In genomic region chr9:92331383-92331782, GRCm38 (mm10) we compare ENCODE assay signal across 50 mouse cellular contexts. TPM values are rescaled to one million over a fixed set of nuclear protein-coding genes. Genes with fewer than 3 reads are reported as not detected.
"Had no signal": no experiment of that assay in that cellular context is flagged by ENCODE, and none has a peak within 500 bp of the region (broad histone marks: within the 10 kb centered on the region; RNA-seq: fewer than 3 reads in every experiment).

No protein-coding gene starts in this region.

- H3K4me2 ChIP-seq: heart, embryonic 11.5 days; heart, embryonic 12.5 days; heart, embryonic 13.5 days; heart, embryonic 15.5 days; hindbrain, embryonic 12.5 days; hindbrain, embryonic 13.5 days; hindbrain, embryonic 14.5 days; hindbrain, embryonic 15.5 days; kidney, embryonic 15.5 days had no signal

- H3K9me3 ChIP-seq: heart, embryonic 10.5 days; heart, embryonic 12.5 days; heart, embryonic 13.5 days; heart, embryonic 15.5 days; hindbrain, embryonic 10.5 days; hindbrain, embryonic 12.5 days; hindbrain, embryonic 13.5 days; hindbrain, embryonic 15.5 days; kidney, embryonic 15.5 days had no signal

- DNase-seq: heart, postnatal 10 days; heart, postnatal 14 days; heart, postnatal 36 days; heart, postnatal 4 days; kidney, adult 11 months; kidney, adult 18-20 months; kidney, adult 2 months; kidney, adult 8-10 months; kidney, adult 9 months; kidney, postnatal 10 days; kidney, postnatal 14 days; kidney, postnatal 25 days; kidney, postnatal 36 days; kidney, postnatal 4 days; layer of hippocampus, adult 9-11 months; layer of hippocampus, postnatal 36 days had no signal

- H3K36me3 ChIP-seq: heart, embryonic 10.5 days; heart, embryonic 12.5 days; heart, embryonic 13.5 days; heart, embryonic 15.5 days; hindbrain, embryonic 10.5 days; hindbrain, embryonic 12.5 days; hindbrain, embryonic 13.5 days; hindbrain, embryonic 15.5 days; kidney, embryonic 15.5 days had no signal

- H3K27ac ChIP-seq: heart, embryonic 10.5 days; heart, embryonic 13.5 days; heart, embryonic 15.5 days; hindbrain, embryonic 10.5 days; hindbrain, embryonic 12.5 days; hindbrain, embryonic 13.5 days; hindbrain, embryonic 14.5 days; hindbrain, embryonic 15.5 days; hindbrain, postnatal 0 days; kidney, embryonic 15.5 days; kidney, postnatal 0 days; layer of hippocampus, adult 2 months; left cerebral cortex, adult 2 months had no signal

- H3K4me1 ChIP-seq: heart, embryonic 10.5 days; heart, embryonic 12.5 days; heart, embryonic 13.5 days; heart, embryonic 15.5 days; hindbrain, embryonic 10.5 days; hindbrain, embryonic 12.5 days; hindbrain, embryonic 13.5 days; hindbrain, embryonic 15.5 days; kidney, embryonic 15.5 days had no signal

- H3K4me3 ChIP-seq: heart, embryonic 10.5 days; heart, embryonic 12.5 days; heart, embryonic 13.5 days; heart, embryonic 15.5 days; hindbrain, embryonic 10.5 days; hindbrain, embryonic 12.5 days; hindbrain, embryonic 13.5 days; hindbrain, embryonic 15.5 days; kidney, embryonic 15.5 days; layer of hippocampus, adult 2 months; left cerebral cortex, adult 2 months had no signal

- H3K9ac ChIP-seq: heart, embryonic 12.5 days; heart, embryonic 13.5 days; heart, embryonic 15.5 days; hindbrain, embryonic 12.5 days; hindbrain, embryonic 13.5 days; hindbrain, embryonic 14.5 days; hindbrain, embryonic 15.5 days; kidney, embryonic 15.5 days had no signal

- ATAC-seq: hindbrain, embryonic 16.5 days; hindbrain, postnatal 0 days; inflammation-experienced regulatory T-cells, adult 6 months had no signal

- H3K27me3 ChIP-seq: heart, embryonic 12.5 days; heart, embryonic 13.5 days; heart, embryonic 15.5 days; hindbrain, embryonic 12.5 days; hindbrain, embryonic 13.5 days; hindbrain, embryonic 15.5 days; kidney, embryonic 15.5 days had no signal

RNA-seq across cellular contexts. Expression of gene 1700057G04Rik, which starts 22.2 kb away (rescaled TPM):
- total RNA-seq: heart, postnatal 10 days; heart, postnatal 14 days; heart, postnatal 25 days; heart, postnatal 36 days; heart, postnatal 4 days; hematopoietic stem cell, adult 5-6 weeks; hindbrain, postnatal 0 days; layer of hippocampus, adult 18-20 months; layer of hippocampus, adult 2 months; layer of hippocampus, adult 8-10 months; layer of hippocampus, postnatal 10 days; layer of hippocampus, postnatal 14 days; layer of hippocampus, postnatal 25 days; layer of hippocampus, postnatal 36 days; left cerebral cortex, adult 18-20 months; left cerebral cortex, adult 2 months; left cerebral cortex, adult 8-10 months had no signal
- polyA plus RNA-seq: heart, embryonic 10.5 days; heart, embryonic 11.5 days; heart, embryonic 12.5 days; heart, embryonic 13.5 days; heart, embryonic 14.5 days; heart, embryonic 15.5 days; heart, embryonic 16.5 days; heart, postnatal 0 days; hindbrain, embryonic 10.5 days; hindbrain, embryonic 11.5 days; hindbrain, embryonic 12.5 days; hindbrain, embryonic 13.5 days; hindbrain, embryonic 14.5 days; hindbrain, embryonic 15.5 days; hindbrain, embryonic 16.5 days; hindbrain, postnatal 0 days; intestine, embryonic 14.5 days; kidney, adult 2 months; kidney, embryonic 14.5 days; kidney, embryonic 15.5 days; kidney, embryonic 16.5 days; large intestine, adult 2 months had no signal

RNA-seq across cellular contexts. Expression of gene Plscr2, which starts 56.0 kb away (rescaled TPM):
- polyA plus RNA-seq: inflammation-experienced regulatory T-cells, adult 6 months had no signal
